Mouse (Mus musculus) E14TG2a.4 (cell line): ENCODE results near the gene Myd88.

ENCODE experiments used
- CTCF ChIP-seq: conservative IDR thresholded peaks from 2 replicates; pipeline ENCODE4 v1.5.1; 2014; ENCODE audit warnings: low read length
- NANOG ChIP-seq: IDR thresholded peaks from 2 replicates; pipeline ENCODE4 v1.6.1; 2014; ENCODE audit warnings: borderline replicate concordance, low read length, mixed read lengths
- POU5F1 ChIP-seq: IDR thresholded peaks from 2 replicates; pipeline ENCODE4 v1.6.1; 2014; ENCODE audit warnings: low read length, borderline replicate concordance

- TF ChIP-seq POU5F1 (no peak), CTCF (no peak), NANOG (no peak)
Measured at GRCm38 (mm10) chr9:119350531-119350930, 9.3 kb upstream of the Myd88 start.
